Mouse (Mus musculus) T-cell, adult 2 months (primary cell): ENCODE data around the gene Spg11.

Source experiments
- DNase-seq: peaks from one replicate; pipeline ENCODE4 v3.0.0; 2022; ENCODE audit warnings: low spot score

Spg11 gene

DNA sequence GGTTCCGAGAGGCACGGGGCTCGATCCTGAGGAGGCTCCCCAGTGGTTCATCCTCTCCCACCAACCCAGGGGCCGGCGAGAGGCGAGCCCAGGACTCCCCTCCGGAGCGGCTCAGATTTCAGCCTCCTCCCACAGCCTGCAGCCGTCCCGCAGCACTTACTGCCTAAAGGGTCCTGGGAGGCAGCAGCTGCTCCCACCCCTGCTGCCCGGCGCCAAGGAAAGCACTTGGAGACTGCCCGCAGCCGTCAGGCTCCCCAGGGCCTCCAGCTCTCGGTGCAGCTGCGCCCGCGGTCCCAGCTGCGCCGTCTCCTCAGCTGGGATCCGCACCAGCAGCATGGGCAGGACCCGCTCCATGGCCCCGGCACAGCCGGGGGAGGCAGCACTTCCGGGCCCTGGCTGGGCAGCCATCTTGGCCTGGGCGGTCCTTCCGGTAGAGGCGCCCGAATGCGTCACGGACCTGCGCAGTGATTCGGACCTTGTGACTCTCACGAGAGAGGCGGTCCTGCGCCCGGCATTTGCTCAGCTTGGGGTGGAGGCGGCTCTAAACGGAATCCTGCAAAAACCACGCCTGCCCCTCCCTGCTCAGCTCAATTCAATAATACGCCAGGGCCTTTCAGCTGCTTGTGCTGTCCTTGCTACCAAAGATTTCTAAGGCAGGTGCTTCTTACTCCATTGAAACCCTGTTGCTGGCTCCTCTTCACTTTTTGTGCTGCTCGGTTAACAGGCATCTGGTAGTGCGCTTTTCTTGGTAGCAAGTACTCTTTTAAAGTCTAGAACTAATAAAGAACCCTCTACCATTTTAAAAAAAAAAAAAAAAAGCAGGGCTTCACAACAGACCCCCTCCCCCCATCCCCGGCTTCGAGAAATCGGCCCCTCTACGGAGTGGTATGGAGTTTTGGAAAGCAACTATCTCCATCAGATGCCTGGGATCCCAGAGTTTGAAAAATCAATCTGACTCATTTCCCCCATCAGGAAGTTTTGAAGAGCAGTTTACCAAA is at the start of gene Spg11:
Gene Spg11 (minus strand): TSS at position 426 of the 998 bp plus-strand sequence.
- DNase-seq, result peak; percentile 99

DNA sequence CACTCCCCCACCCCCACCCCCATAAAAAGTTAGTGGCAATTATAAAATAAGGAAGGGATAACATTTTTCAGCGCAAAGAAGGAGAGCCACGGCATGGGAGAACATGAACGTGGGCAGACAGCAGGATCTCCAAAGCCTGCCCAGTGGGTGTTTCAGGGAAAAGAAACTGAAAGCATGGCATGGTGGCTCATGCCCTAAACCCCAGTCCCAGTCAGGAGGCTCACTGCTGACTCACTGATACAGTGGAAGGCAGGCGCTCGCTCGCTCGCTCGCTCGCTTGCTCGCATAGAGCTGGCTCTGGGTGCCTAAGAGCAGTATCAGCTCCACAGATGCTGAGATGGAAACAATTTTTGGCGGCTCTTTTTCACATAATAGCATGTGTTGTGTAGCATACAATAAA is 46.1 kb upstream of the Spg11 start:
- peak; percentile 53 for DNase-seq

DNA sequence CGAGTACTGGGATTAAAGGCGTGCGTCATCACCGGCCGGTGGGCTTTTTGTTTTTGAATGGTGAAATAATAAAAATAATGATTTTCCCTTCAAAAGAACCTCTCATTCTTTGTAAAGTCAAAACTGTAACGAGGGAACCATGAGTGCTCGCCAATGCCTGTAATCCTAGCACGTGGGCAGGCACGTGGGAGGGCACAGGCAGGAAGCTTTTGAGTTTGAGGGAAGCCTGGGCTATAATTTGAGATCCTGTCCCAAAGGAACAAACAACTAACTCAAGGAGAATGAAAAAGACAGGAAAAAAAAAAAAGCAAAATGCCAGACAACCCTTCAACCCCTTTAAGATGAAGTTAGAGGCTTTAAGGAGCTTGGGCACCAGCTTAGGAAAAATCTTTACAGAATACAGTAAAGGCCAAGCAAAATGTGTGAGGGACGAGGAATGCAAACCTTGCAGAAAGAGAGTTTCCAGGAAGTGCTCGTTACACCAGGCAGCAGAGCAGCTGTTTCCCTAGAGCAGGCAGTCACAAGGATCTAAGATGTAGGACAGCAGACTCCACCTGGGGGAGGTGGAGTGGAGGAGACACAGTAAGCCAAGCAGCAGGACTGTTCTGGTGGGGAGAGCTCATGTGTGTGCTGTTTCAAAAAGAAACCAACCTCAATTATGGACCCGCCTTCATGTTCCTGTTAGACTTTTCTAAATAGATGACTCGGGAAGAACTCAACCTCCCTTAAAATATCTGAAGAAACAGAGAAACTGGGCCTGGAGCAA is 45.4 kb upstream of the Spg11 start:
- DNase-seq, result no peak

DNA sequence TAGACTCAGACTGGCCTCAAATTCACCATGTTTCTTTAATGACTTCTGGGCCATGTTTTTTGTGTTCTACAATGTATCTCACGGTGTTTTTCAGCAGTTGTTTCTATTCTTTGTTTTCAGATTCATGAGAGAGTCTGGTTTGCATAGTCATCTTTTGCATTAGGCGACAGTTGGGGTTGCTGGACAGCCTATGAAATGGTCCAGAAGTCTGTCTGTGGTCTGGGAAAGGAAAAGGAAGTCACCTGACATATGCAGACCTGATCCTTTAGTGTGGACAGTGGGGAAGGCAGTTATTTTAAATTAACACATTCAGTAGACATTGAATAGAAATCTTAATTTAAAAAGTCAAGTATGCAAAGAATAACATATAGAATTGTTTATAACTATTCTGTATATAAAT is 44.3 kb upstream of the Spg11 start:
- no peak for DNase-seq

DNA sequence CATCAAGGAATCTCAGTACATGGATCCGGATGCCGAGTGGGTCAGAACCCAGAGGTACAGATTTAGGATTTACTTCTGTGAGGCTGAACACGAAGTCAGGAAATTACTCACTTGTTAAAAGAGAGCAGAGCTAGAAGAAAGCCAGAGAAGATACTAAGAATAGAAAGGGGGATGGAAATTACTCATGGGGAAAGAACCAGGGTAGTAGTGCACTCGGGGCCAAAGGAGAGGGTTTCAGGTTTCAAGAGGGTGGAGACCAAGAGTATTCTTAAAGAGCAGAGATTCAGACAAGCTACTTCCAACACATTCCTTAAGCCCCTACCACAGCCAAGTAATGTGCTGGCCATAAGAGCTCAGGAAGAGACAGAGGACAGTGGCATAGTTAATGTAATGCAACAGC is 43.4 kb upstream of the Spg11 start:
- DNase-seq, result no peak

DNA sequence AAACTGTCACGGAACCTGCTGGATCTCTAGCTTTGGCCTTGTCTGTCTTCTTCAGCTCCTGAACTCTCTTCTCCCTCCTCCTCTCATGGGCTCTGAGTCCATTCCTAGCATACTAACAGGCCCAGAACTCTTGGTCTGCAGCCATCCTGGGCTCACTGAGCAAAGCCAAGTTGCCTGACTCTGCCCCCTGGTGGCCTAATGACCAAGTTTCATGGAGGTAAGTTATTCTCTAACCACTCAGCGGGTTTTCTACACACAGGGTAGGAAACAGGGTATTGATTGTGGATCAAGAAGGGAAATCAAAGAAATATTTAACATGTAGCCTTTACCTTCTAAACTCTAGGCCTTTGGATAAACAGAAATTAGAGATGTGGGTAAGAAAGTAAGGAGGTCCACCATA is 42.5 kb upstream of the Spg11 start, which contains the start of gene Trim69:
Gene Trim69 (plus strand): TSS at position 21 of the 400 bp plus-strand sequence.
- peak; percentile 79 for DNase-seq

DNA sequence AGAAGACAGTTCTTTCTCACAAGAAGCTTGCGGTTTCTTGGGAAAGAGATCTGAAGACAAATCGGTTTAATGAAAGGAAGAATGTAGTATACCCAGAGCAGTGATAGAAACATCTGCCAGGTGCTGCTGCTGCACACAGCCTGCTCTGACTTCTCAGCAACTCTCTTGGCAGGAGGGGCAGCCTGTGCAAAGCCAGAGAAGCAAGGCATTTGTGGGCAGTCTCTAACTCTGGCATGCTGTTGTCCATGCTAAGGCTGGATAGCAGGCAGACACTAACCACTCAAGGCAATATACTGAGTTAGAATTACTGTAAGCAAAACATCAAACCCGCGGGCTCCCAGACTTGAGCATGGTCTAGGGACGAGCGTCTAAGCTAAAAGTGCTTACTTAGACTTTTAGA is 41.5 kb upstream of the Spg11 start:
- no peak for DNase-seq

DNA sequence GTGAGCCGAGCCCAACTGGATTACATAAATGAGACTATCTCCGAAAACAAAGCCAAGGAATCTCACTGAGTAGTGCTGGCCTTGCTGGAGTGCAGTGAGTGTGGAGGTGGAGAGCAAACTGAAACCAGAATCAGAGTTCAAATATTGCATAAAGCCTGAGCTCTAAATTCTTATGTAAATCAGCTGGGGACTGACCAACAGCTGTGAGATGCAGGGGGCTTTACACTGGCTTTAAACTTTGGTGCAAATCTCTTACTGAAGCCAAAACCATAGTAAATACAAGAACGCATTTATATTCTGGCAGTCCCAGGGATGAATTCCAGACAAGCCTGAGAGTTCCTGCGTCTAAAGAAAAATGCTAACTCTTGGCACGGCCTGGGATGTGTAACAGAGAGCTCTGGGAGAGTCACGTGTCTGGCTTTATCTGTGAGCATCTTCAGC is 40.2 kb upstream of the Spg11 start:
- no peak for DNase-seq

DNA sequence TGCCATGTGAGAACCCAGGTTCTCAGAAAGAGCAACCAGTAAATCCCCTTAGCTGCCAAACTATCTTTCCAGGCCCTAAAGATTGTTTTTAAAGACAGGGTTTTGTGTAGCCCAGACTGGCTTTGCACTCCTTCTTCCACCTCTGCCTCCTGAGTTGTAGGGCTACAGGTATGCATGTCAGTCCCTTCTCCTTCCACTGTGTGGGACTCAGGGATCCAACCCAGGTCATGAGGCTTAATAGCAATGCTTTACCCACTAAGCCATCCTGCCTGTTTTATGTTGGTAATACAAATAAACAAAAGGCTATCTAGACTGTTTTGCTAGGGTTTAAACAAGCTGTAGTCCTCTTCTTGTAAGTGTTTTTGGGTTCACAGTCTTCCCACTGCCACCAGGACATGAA is 39.4 kb upstream of the Spg11 start:
- no peak for DNase-seq

DNA sequence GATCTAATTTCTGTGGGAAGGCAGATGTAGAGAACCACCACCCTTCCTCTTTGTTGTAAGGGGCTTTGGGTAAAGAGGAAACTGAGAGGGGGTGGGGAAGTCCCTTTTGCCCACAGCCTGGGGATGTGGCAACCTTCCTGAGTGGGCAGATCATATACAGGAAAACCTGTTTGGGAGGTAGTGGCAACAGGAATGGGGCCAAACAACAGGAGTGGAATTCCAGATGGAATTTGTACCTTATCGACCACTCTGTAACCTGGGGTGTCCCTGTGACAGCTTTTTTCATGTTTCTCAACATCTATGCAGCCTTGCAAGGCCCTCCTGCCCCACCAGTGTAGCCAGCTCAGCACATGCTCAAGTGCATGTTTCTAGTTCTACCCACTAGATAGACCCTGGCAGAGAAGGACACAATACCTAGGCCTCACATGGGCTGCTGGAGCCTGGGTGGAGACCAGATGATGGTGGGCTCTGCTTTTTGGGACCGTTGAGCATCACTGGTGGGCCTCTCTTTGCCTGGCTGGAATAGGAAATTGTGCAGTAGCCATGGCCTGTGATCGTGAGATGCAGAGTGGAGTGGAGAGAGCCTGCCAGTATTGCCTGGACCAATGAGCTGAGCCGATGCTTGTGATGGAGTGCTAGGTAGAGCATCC is 38.0 kb upstream of the Spg11 start:
- DNase-seq, result no peak

DNA sequence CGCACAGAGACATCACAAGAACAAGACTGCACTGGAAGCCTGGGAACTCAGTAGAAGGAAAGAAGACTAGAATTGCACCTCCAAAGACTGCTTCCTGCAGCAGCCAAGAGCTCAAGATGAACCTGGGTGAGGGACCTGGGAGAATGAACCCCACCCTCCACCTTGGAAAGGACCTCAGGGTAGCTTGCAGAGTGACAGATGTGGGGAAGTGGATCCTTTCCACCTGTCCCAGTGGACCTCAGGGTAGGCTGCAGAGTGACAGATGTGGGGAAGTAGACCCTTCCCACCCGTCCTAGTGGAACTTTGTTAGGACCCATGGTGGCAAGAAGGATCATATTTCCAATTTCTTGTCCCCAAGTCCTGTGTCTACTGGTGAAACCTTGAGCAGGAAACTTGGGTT is 37.1 kb upstream of the Spg11 start:
- DNase-seq, result no peak

DNA sequence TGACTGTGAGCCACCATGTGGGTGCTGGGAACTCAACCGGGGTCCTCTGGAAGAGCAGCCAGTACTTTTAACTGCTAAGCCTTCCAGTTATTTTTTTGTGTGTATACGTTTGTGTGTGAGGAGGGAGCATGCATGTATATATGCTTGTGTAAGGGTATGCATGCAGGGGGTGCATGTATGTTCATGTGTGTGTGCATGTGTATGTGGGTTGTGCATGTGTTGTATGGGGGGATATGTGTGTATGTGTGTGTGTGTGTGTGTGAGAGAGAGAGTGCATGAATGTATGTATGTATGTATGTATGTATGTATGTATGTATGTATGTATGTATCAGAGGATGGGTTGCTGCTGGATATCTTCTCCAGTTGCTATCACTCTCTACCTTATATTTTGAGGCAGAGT is 36.3 kb upstream of the Spg11 start:
- DNase-seq, result no peak

DNA sequence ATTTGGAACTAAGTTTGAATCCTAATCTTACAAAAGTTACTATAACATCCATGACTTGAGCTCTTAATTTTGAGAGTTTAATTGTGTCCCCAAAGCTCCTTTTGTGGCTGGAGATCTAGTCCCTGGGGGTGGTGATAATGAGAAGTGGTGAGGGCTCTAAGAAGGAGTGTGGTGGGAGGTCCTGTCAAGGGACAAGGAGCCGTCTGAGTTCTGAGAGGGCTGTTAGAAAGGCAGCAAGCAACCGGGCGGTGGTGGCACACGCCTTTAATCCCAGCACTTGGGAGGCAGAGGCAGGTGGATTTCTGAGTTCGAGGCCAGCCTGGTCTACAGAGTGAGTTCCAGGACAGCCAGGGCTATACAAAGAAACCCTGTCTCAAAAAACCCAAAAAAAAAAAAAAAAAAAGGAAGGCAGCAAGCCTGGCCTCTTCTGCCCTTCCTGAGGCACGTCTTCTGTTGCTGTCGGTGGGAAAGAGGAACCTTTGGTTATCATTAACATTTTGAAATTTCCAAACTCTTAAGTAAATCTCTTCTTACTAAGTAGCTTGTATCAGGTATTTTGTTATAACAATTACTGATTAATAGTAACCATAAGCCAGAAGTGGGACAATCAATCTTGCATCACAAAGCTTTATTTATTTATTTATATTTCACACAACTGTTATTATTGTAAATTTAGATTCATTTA is 35.6 kb upstream of the Spg11 start:
- DNase-seq, result no peak

DNA sequence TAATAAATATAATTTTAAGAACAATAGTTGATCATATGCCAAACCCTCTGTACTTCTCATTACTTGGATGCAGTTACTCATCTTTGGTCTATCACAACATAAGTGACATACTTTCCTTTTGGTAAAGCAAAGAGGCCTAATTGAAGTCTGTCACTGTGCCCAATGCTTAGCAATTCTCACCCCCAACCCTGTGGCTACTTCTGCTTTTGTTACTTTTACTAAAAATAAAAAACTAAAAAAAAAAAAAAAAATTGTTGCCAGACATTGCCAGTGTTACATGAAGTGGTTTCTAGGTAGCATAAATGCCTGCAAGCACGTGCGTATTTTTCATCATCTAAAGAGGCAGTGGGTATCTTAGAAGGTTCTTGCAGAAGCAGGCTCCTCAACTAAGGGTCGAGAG is 34.7 kb upstream of the Spg11 start:
- DNase-seq, result no peak

DNA sequence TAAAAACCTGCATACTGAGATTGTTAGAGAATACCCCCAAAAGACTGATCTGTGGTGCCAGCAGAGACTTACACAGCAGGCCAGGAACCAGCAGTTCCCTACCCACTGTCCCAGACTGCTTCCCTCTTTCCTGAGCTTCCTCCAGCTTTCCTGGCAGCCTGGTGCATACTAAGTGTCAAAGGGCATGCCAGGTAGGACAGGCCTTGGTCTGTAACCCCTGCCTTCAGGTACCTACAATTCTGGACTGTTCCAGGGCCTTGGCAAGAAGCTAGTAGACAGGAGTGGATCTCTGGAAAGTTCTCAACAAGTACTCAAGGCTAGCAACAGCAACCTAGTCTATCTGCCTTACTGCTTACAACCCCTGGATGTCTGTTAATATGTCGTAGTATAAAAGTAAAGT is 33.0 kb upstream of the Spg11 start:
- no peak for DNase-seq

DNA sequence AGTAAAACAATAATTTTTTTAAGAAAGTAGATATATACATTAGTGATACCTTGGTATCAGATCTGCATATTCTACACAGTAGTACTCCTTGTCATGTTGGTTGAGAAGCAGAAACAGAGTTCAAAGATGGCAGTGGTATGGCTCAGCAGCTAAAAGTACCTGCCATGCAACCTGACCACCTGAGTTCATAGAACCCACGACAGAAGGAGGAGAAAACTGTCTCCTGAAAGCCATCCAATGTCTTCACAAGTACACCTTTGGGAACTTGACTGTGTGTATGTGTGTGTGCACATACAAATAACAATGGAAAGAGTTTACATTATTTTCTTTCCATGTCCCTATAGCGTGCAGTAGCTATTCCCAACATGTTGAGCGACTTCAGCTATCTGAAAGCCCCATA is 31.5 kb upstream of the Spg11 start:
- peak; percentile 21 for DNase-seq

DNA sequence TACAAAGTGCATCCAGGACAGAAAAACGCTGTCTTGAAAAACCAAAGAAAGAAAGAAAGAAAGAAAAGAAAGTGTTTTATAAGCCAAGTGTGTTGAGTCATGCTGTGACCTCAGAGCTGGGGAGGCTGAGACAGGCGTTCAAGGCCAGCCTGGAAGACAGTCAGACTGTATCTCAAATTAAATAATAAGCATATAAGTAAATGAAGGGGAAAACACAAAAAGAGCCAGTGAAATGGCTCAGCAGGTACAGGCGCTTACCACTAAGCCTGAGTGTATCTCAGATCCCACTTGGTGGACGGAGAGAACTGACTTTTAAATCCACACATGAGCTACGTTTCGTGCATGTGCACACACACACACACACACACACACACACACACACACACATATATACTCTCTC is 31.1 kb upstream of the Spg11 start:
- DNase-seq, result peak; percentile 30

DNA sequence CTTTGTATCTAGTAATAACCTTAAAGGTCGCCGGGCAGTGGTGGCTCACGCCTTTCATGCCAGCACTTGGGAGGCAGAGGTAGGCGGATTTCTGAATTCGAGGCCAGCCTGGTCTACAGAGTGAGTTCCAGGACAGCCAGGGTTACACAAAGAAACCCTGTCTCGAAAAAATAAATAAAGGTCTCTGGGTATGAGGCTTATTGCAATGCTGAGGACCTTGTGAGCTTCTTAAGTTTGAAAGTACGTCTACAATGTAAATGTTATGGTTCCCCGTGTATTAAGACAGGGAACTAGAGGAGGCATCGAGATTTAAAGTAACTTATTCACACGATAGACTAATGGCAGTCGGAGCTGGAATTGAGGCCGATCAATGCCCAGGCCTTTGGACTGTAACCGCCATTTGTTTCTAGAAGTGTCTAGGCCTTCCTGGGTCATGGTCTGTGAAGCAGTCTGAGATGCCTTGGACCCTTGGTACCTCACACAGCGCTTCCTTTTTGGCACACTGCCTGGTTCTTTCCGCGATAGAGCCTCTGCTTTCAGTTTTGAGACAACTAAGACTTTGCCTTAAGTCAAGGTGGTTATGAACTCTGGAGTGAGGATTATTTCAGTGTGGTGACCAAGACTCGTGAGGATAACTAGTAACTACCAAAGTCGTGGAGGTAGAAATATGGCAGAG is 30.2 kb upstream of the Spg11 start:
- peak; percentile 86 for DNase-seq

DNA sequence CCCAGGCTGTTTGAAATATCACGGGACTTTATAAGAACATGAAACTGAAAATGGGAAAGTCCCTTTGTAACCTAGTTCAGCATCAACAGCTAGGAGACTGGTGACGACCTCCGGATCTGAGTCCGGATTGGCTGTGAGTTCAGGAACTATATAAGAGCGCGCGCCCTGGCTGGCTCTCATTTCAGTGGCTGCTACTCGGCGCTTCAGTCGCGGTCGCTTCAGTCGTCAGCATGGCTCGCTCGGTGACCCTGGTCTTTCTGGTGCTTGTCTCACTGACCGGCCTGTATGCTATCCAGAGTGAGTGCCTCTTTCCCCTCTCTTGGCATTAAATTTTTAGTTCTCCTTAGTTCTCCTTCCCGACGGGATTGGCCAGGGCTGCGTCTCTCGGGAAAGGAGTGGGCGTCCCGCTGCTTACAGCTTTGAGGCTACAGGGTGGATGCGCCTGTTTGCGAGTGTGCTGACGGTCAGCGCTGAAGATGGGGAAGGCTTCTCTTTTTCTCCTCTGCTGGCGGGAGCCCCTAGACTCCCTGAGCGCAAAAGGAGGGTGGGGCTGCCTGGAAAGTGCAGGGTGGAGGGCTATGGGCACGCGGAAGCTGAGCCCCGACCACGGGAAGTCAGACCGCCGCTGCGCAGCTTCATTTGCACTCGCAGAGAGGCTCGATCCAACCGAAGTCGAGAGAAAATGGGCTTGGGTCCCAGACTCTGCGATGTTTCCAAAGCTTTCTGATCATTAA is 29.5 kb upstream of the Spg11 start, which contains the start of gene B2m:
Gene B2m (plus strand): TSS at position 179 of the 734 bp plus-strand sequence.
- DNase-seq, result peak; percentile 97

DNA sequence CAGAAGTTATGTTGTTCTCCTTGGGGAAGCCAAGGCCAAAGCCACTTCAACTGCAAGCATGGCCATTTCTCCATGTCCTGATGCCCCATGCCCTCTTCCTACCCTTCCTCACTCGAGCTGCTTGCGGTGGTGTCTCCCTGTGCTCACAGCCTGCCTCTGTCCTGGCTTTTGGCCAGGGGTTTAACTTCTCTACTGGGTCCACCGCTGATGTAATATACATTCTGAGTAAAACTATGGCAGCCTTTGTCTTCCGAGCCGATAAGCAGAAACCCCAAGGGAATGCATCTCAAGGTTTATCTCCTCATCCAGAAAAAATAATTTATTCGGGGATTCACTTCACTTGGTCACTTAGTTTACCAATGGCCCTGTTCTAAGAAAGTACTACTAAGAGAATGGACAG is 28.5 kb upstream of the Spg11 start:
- DNase-seq, result no peak
